In the genomic region with DNA sequence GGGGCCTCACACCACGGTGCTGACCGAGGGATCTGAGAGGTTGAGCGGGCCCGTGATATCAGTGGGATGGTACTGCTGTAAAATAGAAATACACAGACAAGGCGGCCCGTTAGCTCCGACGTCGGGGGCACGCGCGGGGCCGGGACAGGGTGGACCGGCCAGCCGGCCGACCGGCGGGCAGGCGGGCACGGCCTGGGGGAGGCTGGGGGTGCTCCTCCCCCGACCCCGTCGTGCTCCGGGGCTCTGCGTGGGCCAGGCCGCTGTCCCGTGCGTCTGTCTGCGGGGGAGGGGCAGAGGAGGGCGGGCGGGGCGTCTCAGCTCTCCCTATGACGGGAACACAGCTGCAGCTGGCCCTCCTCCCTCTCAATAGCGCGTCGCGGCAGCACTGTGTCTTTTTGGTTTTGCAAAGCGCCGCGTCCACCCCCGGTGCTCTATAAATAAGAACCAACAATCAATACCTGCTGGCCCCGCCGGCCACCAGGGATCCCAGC, we compare ENCODE assay signal across 9 mouse cellular contexts. TPM values are rescaled to one million over a fixed set of nuclear protein-coding genes. Genes with fewer than 3 reads are reported as not detected.
DNase-seq lines count a peak whose midpoint lies in the region; ATAC-seq and TF ChIP-seq lines count a peak whose summit lies in the region.
"Had no signal": no experiment of that assay in that cellular context is flagged by ENCODE, and none has a peak within 500 bp of the region (broad histone marks: within the 10 kb centered on the region; RNA-seq: fewer than 3 reads in every experiment).

No protein-coding gene starts in this region.

- no peaks in the 10 kb centered on the region for H3K36me3 ChIP-seq in forebrain, embryonic 11.5 days (ENCODE audit: control insufficient read depth, insufficient read depth, low read length)
- peaks cover 27% of the 10 kb centered on the region for H3K36me3 ChIP-seq in hindbrain, embryonic 16.5 days (ENCODE audit: control insufficient read depth, insufficient read depth, low read length)
- H3K36me3 ChIP-seq in lung, embryonic 14.5 days (ENCODE audit: insufficient read depth): no peaks in the 10 kb centered on the region

- H3K4me3 ChIP-seq in forebrain, embryonic 11.5 days (ENCODE audit: low read depth, low read length): peak overlapping the region; percentile 15
- H3K4me3 ChIP-seq in hindbrain, embryonic 16.5 days (ENCODE audit: low read length): 0 out of 2 replicates have a peak overlapping the region, but pooled peaks have one; percentile 18
- H3K4me3 ChIP-seq in lung, embryonic 14.5 days (ENCODE audit: low read depth, low read length): peak overlapping the region; percentile 32

- H3K27ac ChIP-seq in forebrain, embryonic 11.5 days (ENCODE audit: low read depth, low read length): no peak overlapping the region
- H3K27ac ChIP-seq in hindbrain, embryonic 16.5 days (ENCODE audit: low read depth, low read length): no peak overlapping the region
- no peak overlapping the region for H3K27ac ChIP-seq in lung, embryonic 14.5 days (ENCODE audit: low read depth)

- TF ChIP-seq CTCF in lung, embryonic 14.5 days (IDR thresholded peaks at IDR 0.05; ENCODE audit: low read depth): no peak

- intact Hi-C loops in left cerebral cortex, postnatal 14 days (cut with DNase I): no loop called here

- peak overlapping the region; percentile 26; the same call in 1 of the 2 replicates for H3K4me2 ChIP-seq in forebrain, embryonic 11.5 days (ENCODE audit: low read depth, low read length, severe bottlenecking)
- peak overlapping the region; percentile 45 for H3K4me2 ChIP-seq in hindbrain, embryonic 16.5 days (ENCODE audit: low read length)
- H3K4me2 ChIP-seq in lung, embryonic 14.5 days: peak overlapping the region; percentile 56

- WGBS in forebrain, embryonic 11.5 days: 6% methylated on average over 40 of the region's 43 CpGs
- WGBS in hindbrain, embryonic 16.5 days: 5% methylated on average over 42 of the region's 43 CpGs
- 4% methylated on average over 29 of the region's 43 CpGs for WGBS in lung, embryonic 14.5 days

- H3K9ac ChIP-seq in forebrain, embryonic 11.5 days (ENCODE audit: low read length): peak overlapping the region; percentile 37; the same call in 1 of the 2 replicates
- H3K9ac ChIP-seq in hindbrain, embryonic 16.5 days (ENCODE audit: low read depth, low read length): peak overlapping the region; percentile 41
- H3K9ac ChIP-seq in lung, embryonic 14.5 days: peak overlapping the region; percentile 6; the same call in 1 of the 2 replicates

- peaks cover 52% of the 10 kb centered on the region for H3K27me3 ChIP-seq in forebrain, embryonic 11.5 days (ENCODE audit: control insufficient read depth, insufficient read depth, low read length)
- peaks cover 52% of the 10 kb centered on the region for H3K27me3 ChIP-seq in hindbrain, embryonic 16.5 days (replicated peaks; ENCODE audit: control insufficient read depth, insufficient read depth, low read length)
- H3K27me3 ChIP-seq in lung, embryonic 14.5 days (ENCODE audit: insufficient read depth, low read length): peaks cover 63% of the 10 kb centered on the region

- no peak for ATAC-seq in forebrain, embryonic 11.5 days (replicated peaks; ENCODE audit: low FRiP score)
- ATAC-seq in hindbrain, embryonic 16.5 days: no peak
- no peak; the same call in 1 of the 2 replicates for ATAC-seq in lung, embryonic 14.5 days (ENCODE audit: insufficient read depth)

- peak; percentile 58 to 68 for DNase-seq in left cerebral cortex, postnatal 14 days (ENCODE audit: low spot score in 2 of 2)
- no peak for DNase-seq in left cerebral cortex, adult 8-10 months (ENCODE audit: low spot score in 2 of 2)
- no peak for DNase-seq in forebrain, embryonic 11.5 days (ENCODE audit: low spot score)
- DNase-seq in lung, embryonic 14.5 days: peak; percentile 24
- DNase-seq in adipocyte (ENCODE audit: low spot score): no peak
- no peak for DNase-seq in embryo, embryonic 9.5 days (ENCODE audit: extremely low spot score)
- no peak for DNase-seq in yolk sac, embryonic 10.5 days (ENCODE audit: low spot score)

- no peaks in the 10 kb centered on the region for H3K9me3 ChIP-seq in forebrain, embryonic 11.5 days (ENCODE audit: control insufficient read depth, low read length)
- H3K9me3 ChIP-seq in hindbrain, embryonic 16.5 days (ENCODE audit: control insufficient read depth, low read length): no peaks in the 10 kb centered on the region
- no peaks in the 10 kb centered on the region for H3K9me3 ChIP-seq in lung, embryonic 14.5 days (ENCODE audit: low read depth, low read length)

- H3K4me1 ChIP-seq in forebrain, embryonic 11.5 days (replicated peaks; ENCODE audit: control insufficient read depth, insufficient read depth, low read length): peaks cover 3% of the 10 kb centered on the region; the same call in 1 of the 2 replicates
- peaks cover 38% of the 10 kb centered on the region for H3K4me1 ChIP-seq in hindbrain, embryonic 16.5 days (ENCODE audit: control insufficient read depth, insufficient read depth, low read depth, low read length)
- 0 out of 2 replicates have a peak, but pooled peaks cover 2% of the 10 kb centered on the region for H3K4me1 ChIP-seq in lung, embryonic 14.5 days (ENCODE audit: insufficient read depth)

RNA-seq across cellular contexts. Expression of gene Lrrc26, which starts 2.4 kb away (rescaled TPM):
- total RNA-seq in left cerebral cortex, postnatal 14 days (2021): not detected
- not detected for total RNA-seq in left cerebral cortex, adult 8-10 months (2022)
- not detected in 2 replicates for polyA plus RNA-seq in forebrain, embryonic 11.5 days (2014; fragmentation: Nextera tagmentation; extraction: Ambion mirVana)
- polyA plus RNA-seq in hindbrain, embryonic 16.5 days (2015; fragmentation: Nextera tagmentation; extraction: Ambion mirVana): 0.12 and 0.13 TPM in 2 replicates
- polyA plus RNA-seq in lung, embryonic 14.5 days (2014; fragmentation: Nextera tagmentation; extraction: Ambion mirVana): 0.46 and 0.89 TPM in 2 replicates

RNA-seq across cellular contexts. Expression of gene Tmem210, which starts 4.2 kb away (rescaled TPM):
- total RNA-seq in left cerebral cortex, postnatal 14 days (2021): not detected
- not detected for total RNA-seq in left cerebral cortex, adult 8-10 months (2022)
- polyA plus RNA-seq in forebrain, embryonic 11.5 days (2014; fragmentation: Nextera tagmentation; extraction: Ambion mirVana): not detected in 2 replicates
- polyA plus RNA-seq in hindbrain, embryonic 16.5 days (2015; fragmentation: Nextera tagmentation; extraction: Ambion mirVana): not detected in 2 replicates
- polyA plus RNA-seq in lung, embryonic 14.5 days (2014; fragmentation: Nextera tagmentation; extraction: Ambion mirVana): not detected in 2 replicates
- polyA plus RNA-seq: large intestine, adult 2 months had no signal

RNA-seq across cellular contexts. Expression of gene Anapc2, which starts 19.8 kb away (rescaled TPM):
- 10 to 100 TPM; 69.8 to 73.2 TPM for total RNA-seq in left cerebral cortex, postnatal 14 days (2021)
- 100 to 1,000 TPM in 2 of 4 experiments, 10 to 100 TPM in 2; 88.6 to 111 (median 96.9) TPM for total RNA-seq in left cerebral cortex, adult 8-10 months (2022)
- polyA plus RNA-seq in forebrain, embryonic 11.5 days (2014; fragmentation: Nextera tagmentation; extraction: Ambion mirVana): 116 and 126 TPM in 2 replicates
- 137 and 147 TPM in 2 replicates for polyA plus RNA-seq in hindbrain, embryonic 16.5 days (2015; fragmentation: Nextera tagmentation; extraction: Ambion mirVana)
- polyA plus RNA-seq in lung, embryonic 14.5 days (2014; fragmentation: Nextera tagmentation; extraction: Ambion mirVana): 109 and 119 TPM in 2 replicates

RNA-seq across cellular contexts. Expression of gene Ssna1, which starts 19.9 kb away (rescaled TPM):
- 10 to 100 TPM; 70.9 to 72.1 TPM for total RNA-seq in left cerebral cortex, postnatal 14 days (2021)
- 10 to 100 TPM; 57.5 to 67.8 (median 62.1) TPM for total RNA-seq in left cerebral cortex, adult 8-10 months (2022)
- 222 and 238 TPM in 2 replicates for polyA plus RNA-seq in forebrain, embryonic 11.5 days (2014; fragmentation: Nextera tagmentation; extraction: Ambion mirVana)
- polyA plus RNA-seq in hindbrain, embryonic 16.5 days (2015; fragmentation: Nextera tagmentation; extraction: Ambion mirVana): 181 and 183 TPM in 2 replicates
- 217 and 229 TPM in 2 replicates for polyA plus RNA-seq in lung, embryonic 14.5 days (2014; fragmentation: Nextera tagmentation; extraction: Ambion mirVana)

RNA-seq across cellular contexts. Expression of gene Grin1, which starts 26.9 kb away (rescaled TPM):
- total RNA-seq in left cerebral cortex, postnatal 14 days (2021): 100 to 1,000 TPM; 477 to 493 TPM
- total RNA-seq in left cerebral cortex, adult 8-10 months (2022): 100 to 1,000 TPM; 390 to 399 (median 395) TPM
- polyA plus RNA-seq in forebrain, embryonic 11.5 days (2014; fragmentation: Nextera tagmentation; extraction: Ambion mirVana): 1.7 and 2.1 TPM in 2 replicates
- polyA plus RNA-seq in hindbrain, embryonic 16.5 days (2015; fragmentation: Nextera tagmentation; extraction: Ambion mirVana): 56.9 and 65.8 TPM in 2 replicates
- polyA plus RNA-seq in lung, embryonic 14.5 days (2014; fragmentation: Nextera tagmentation; extraction: Ambion mirVana): 0.78 and 0.84 TPM in 2 replicates

Comparison
In these comparisons a context has a peak if more than half of its experiments do, and no peak if none do; other contexts are left out.
1. DNase-seq: peak in left cerebral cortex, postnatal 14 days (2 of 2) and lung, embryonic 14.5 days (single experiment); none in left cerebral cortex, adult 8-10 months (0 of 2), forebrain, embryonic 11.5 days (single experiment), adipocyte (single experiment), embryo, embryonic 9.5 days (single experiment) and yolk sac, embryonic 10.5 days (single experiment).
2. Peak in every context shown above with its lines, with median percentiles within 50 percentile points of each other: H3K4me2 ChIP-seq, H3K4me3 ChIP-seq and H3K9ac ChIP-seq.